ENCODE assay signal across 10 mouse cellular contexts in the genomic region with DNA sequence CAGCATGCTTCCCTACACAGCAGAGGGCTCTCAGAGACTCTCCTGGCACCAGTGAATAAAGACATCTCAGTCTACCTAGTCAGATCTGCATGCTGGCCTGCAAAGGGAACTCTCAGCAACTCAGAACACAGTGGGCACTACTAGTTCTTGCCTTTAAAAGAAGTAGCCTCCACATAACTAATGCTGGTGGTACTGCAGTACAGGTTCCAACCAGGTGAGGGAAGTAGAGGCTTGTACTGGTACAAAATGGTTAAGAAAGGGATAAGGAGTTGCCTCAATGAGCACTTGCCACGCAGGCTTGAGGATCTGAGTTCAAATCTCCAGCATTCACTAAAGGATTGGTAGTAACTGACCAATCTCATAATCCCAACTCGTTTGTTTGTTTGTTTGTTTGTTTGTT.
A peak's percentile ranks its signal among the peaks of the same experiment; 100 is the strongest.
DNase-seq lines count a peak whose midpoint lies in the region; ATAC-seq and TF ChIP-seq lines count a peak whose summit lies in the region.
"Had no signal": no experiment of that assay in that cellular context is flagged by ENCODE, and none has a peak within 500 bp of the region (broad histone marks: within the 10 kb centered on the region; RNA-seq: fewer than 3 reads in every experiment).

No protein-coding gene starts in this region.

- no peak for ATAC-seq in kidney, embryonic 15.5 days (replicated peaks; ENCODE audit: low FRiP score)
- ATAC-seq in megakaryocyte, adult 5-6 weeks (ENCODE audit: poor library complexity, severe bottlenecking): no peak
- no peak for ATAC-seq in forebrain, embryonic 15.5 days (replicated peaks)

- no peak for TF ChIP-seq EP300 in MEL (IDR thresholded peaks at IDR 0.05; ENCODE audit: low read depth in 1 of 2, low read length in 2 of 2)

- H3K36me3 ChIP-seq in kidney, adult 2 months (ENCODE audit: control insufficient read depth, insufficient read depth, low read length): no peaks in the 10 kb centered on the region
- no peaks in the 10 kb centered on the region for H3K36me3 ChIP-seq in kidney, embryonic 15.5 days
- peaks cover 0 to 20% of the 10 kb centered on the region in 2 experiments; a peak in 2 of 4 replicates for H3K36me3 ChIP-seq in MEL (ENCODE audit: control insufficient read depth in 1 of 2, insufficient read depth in 2 of 2, low read length in 2 of 2)
- H3K36me3 ChIP-seq in forebrain, embryonic 15.5 days: no peaks in the 10 kb centered on the region
- H3K36me3 ChIP-seq: forebrain, embryonic 12.5 days had no signal

- peak; percentile 83 for TF ChIP-seq RAD21 in MEL (IDR thresholded peaks at IDR 0.05; ENCODE audit: low read depth, low read length)

- H3K4me3 ChIP-seq in kidney, adult 2 months (ENCODE audit: insufficient read depth, low read depth, low read length): no peak overlapping the region
- no peak overlapping the region for H3K4me3 ChIP-seq in kidney, embryonic 15.5 days (replicated peaks)
- H3K4me3 ChIP-seq in MEL (ENCODE audit: control insufficient read depth in 1 of 2, insufficient read depth in 1 of 2, low read depth in 2 of 2, low read length in 2 of 2): no peak overlapping the region
- H3K4me3 ChIP-seq in lung, adult 2 months (replicated peaks; ENCODE audit: extremely low read depth, low read depth, low read length): no peak overlapping the region
- H3K4me3 ChIP-seq in forebrain, embryonic 15.5 days: no peak overlapping the region
- H3K4me3 ChIP-seq: forebrain, embryonic 12.5 days had no signal

- no peaks in the 10 kb centered on the region for H3K27me3 ChIP-seq in kidney, adult 2 months (replicated peaks; ENCODE audit: control insufficient read depth, insufficient read depth, low read length)
- no peaks in the 10 kb centered on the region; the same call in 1 of the 2 replicates for H3K27me3 ChIP-seq in kidney, embryonic 15.5 days
- H3K27me3 ChIP-seq in MEL (ENCODE audit: control insufficient read depth in 1 of 2, insufficient read depth in 2 of 2, low read length in 2 of 2): no peaks in the 10 kb centered on the region
- H3K27me3 ChIP-seq in forebrain, embryonic 15.5 days: no peaks in the 10 kb centered on the region
- H3K27me3 ChIP-seq: forebrain, embryonic 12.5 days had no signal

- H3K27ac ChIP-seq in kidney, adult 2 months (ENCODE audit: insufficient read depth, low read depth, low read length): no peak overlapping the region
- H3K27ac ChIP-seq in kidney, embryonic 15.5 days: no peak overlapping the region
- H3K27ac ChIP-seq in MEL (ENCODE audit: control insufficient read depth, low read depth, low read length): no peak overlapping the region
- no peak overlapping the region for H3K27ac ChIP-seq in forebrain, embryonic 15.5 days (replicated peaks)
- H3K27ac ChIP-seq: forebrain, embryonic 12.5 days had no signal

- H3K79me2 ChIP-seq in MEL (ENCODE audit: control insufficient read depth, insufficient read depth, low read length, poor library complexity): no peaks in the 10 kb centered on the region

- no peak for TF ChIP-seq POLR2A in kidney, adult 2 months (IDR thresholded peaks at IDR 0.05; ENCODE audit: low read depth, low read length)
- no peak for TF ChIP-seq POLR2A in MEL (IDR thresholded peaks at IDR 0.05; ENCODE audit: control insufficient read depth in 1 of 2, insufficient read depth in 1 of 2, low read depth in 1 of 2, low read length in 2 of 2, poor library complexity in 1 of 2)
- TF ChIP-seq POLR2A in brain, embryonic 14.5 days (IDR thresholded peaks at IDR 0.05; ENCODE audit: borderline replicate concordance, extremely low read depth, insufficient read depth, insufficient read length, poor library complexity, severe bottlenecking): no peak
- no peak for TF ChIP-seq POLR2A in lung, adult 2 months (IDR thresholded peaks at IDR 0.05; ENCODE audit: borderline replicate concordance, extremely low read depth, low read depth, low read length)

- no peaks in the 10 kb centered on the region for H3K4me1 ChIP-seq in kidney, adult 2 months (ENCODE audit: control insufficient read depth, insufficient read depth, low read length)
- no peaks in the 10 kb centered on the region for H3K4me1 ChIP-seq in kidney, embryonic 15.5 days
- H3K4me1 ChIP-seq in MEL (ENCODE audit: control insufficient read depth in 1 of 2, insufficient read depth in 2 of 2, low read length in 2 of 2): peaks cover 0 to 19% of the 10 kb centered on the region in 2 experiments; a peak in 3 of 4 replicates
- no peaks in the 10 kb centered on the region for H3K4me1 ChIP-seq in lung, adult 2 months (ENCODE audit: control insufficient read depth, insufficient read depth, low read length)
- H3K4me1 ChIP-seq in forebrain, embryonic 15.5 days: 0 out of 2 replicates have a peak, but pooled peaks cover 7% of the 10 kb centered on the region
- H3K4me1 ChIP-seq: forebrain, embryonic 12.5 days had no signal

- 61% methylated on average over 2 of the region's 2 CpGs for WGBS in kidney, adult 2 months
- 71% methylated on average over 2 of the region's 2 CpGs for WGBS in kidney, embryonic 15.5 days
- WGBS in lung, adult 2 months: 62% methylated on average over 2 of the region's 2 CpGs
- WGBS in forebrain, embryonic 15.5 days: 83% methylated on average over 2 of the region's 2 CpGs

- no peak overlapping the region for H3K9ac ChIP-seq in kidney, embryonic 15.5 days
- H3K9ac ChIP-seq in MEL (ENCODE audit: control insufficient read depth, low read depth, low read length, poor library complexity, severe bottlenecking): no peak overlapping the region
- H3K9ac ChIP-seq in forebrain, embryonic 15.5 days (replicated peaks): no peak overlapping the region
- H3K9ac ChIP-seq: forebrain, embryonic 12.5 days had no signal

- DNase-seq in kidney, adult 2 months: peak; percentile 18
- peak; percentile 64 for DNase-seq in MEL (ENCODE audit: low read depth, low spot score)
- DNase-seq in brain, embryonic 14.5 days (ENCODE audit: low read depth): no peak
- peak; percentile 17 for DNase-seq in lung, adult 2 months
- DNase-seq: heart, postnatal 36 days; thymus, postnatal 14 days had no signal

- H3K4me2 ChIP-seq in kidney, embryonic 15.5 days: no peak overlapping the region
- no peak overlapping the region for H3K4me2 ChIP-seq in forebrain, embryonic 15.5 days (replicated peaks)
- H3K4me2 ChIP-seq: forebrain, embryonic 12.5 days had no signal

- H3K9me3 ChIP-seq in kidney, embryonic 15.5 days (replicated peaks): no peaks in the 10 kb centered on the region
- H3K9me3 ChIP-seq in MEL (replicated peaks; ENCODE audit: insufficient read depth, low read length): no peaks in the 10 kb centered on the region
- H3K9me3 ChIP-seq in forebrain, embryonic 15.5 days: no peaks in the 10 kb centered on the region
- H3K9me3 ChIP-seq: forebrain, embryonic 12.5 days had no signal

- 0 out of 2 replicates have a peak, but pooled peaks have one; percentile 13 for TF ChIP-seq CTCF in kidney, adult 2 months (conservative IDR thresholded peaks at IDR 0.05; ENCODE audit: insufficient read depth, insufficient read length, low read depth, low read length)
- TF ChIP-seq CTCF in MEL (IDR thresholded peaks at IDR 0.05 in 2 of 3, conservative IDR thresholded peaks at IDR 0.05 in 1 of 3; ENCODE audit: control insufficient read depth in 1 of 3, insufficient read depth in 1 of 3, low read depth in 2 of 3, low read length in 3 of 3, poor library complexity in 1 of 3, severe bottlenecking in 1 of 3): peak; percentile 24 to 77 (median 62); a peak in 5 of 6 replicates
- peak; percentile 20; the same call in 1 of the 2 replicates for TF ChIP-seq CTCF in brain, embryonic 14.5 days (IDR thresholded peaks at IDR 0.05; ENCODE audit: borderline replicate concordance, extremely low read depth, insufficient read depth, insufficient read length)
- no peak for TF ChIP-seq CTCF in lung, adult 2 months (IDR thresholded peaks at IDR 0.05; ENCODE audit: insufficient read depth, low read length)

TF ChIP-seq in MEL, 35 proteins besides CTCF, POLR2A, EP300 and RAD21:
- TF ChIP-seq CHD2 (IDR thresholded peaks at IDR 0.05; ENCODE audit: low read length) (no peak), MAFK (IDR thresholded peaks at IDR 0.05; ENCODE audit: borderline replicate concordance, low read depth, low read length) (no peak), MXI1 (IDR thresholded peaks at IDR 0.05; ENCODE audit: low read depth, low read length) (no peak), ZNF384 (IDR thresholded peaks at IDR 0.05; ENCODE audit: low read depth, low read length) (no peak), E2F4 (IDR thresholded peaks at IDR 0.05; ENCODE audit: borderline replicate concordance, low read depth, low read length) (no peak), ZC3H11A (IDR thresholded peaks at IDR 0.05; ENCODE audit: low read depth, low read length) (peak; percentile 78), SMC3 (IDR thresholded peaks at IDR 0.05; ENCODE audit: low read depth, low read length) (peak; percentile 79), TAL1 (IDR thresholded peaks at IDR 0.05; ENCODE audit: low read length) (no peak), ETS1 (IDR thresholded peaks at IDR 0.05; ENCODE audit: low read depth, low read length) (no peak), SIN3A (IDR thresholded peaks at IDR 0.05; ENCODE audit: low read length) (no peak), NELFE (IDR thresholded peaks at IDR 0.05; ENCODE audit: low read depth, low read length) (no peak), JUND (IDR thresholded peaks at IDR 0.05; ENCODE audit: low read depth, low read length) (no peak), KAT2A (conservative IDR thresholded peaks at IDR 0.05; ENCODE audit: low read depth, low read length) (no peak), USF1 (IDR thresholded peaks at IDR 0.05; ENCODE audit: low read depth, low read length) (no peak), ELF1 (IDR thresholded peaks at IDR 0.05; ENCODE audit: low read depth, low read length) (no peak), TBP (IDR thresholded peaks at IDR 0.05; ENCODE audit: low read depth, low read length) (no peak)
